Mouse (Mus musculus) neural tube, embryonic 11.5 days (tissue): ENCODE results near the gene Fam184b. TPM values are rescaled to one million over a fixed set of nuclear protein-coding genes. Genes with fewer than 3 reads are reported as not detected.
A peak's percentile ranks its signal among the peaks of the same experiment; 100 is the strongest.

Experiments used
- ATAC-seq: fragments of 200-750 bp; cut with Nextera tagmentation; 2 replicates; pipeline ENCODE4 v1.8.0; 2017; ENCODE audit warnings: moderate number of reproducible peaks, mild to moderate bottlenecking, moderate TSS enrichment, moderate library complexity; ENCODE audit not compliant: insufficient read depth, low FRiP score, low TSS enrichment
- DNase-seq: peaks from one replicate; pipeline ENCODE4 v3.0.0-alpha.2; 2015; ENCODE audit warnings: low spot score
- H3K27ac ChIP-seq: fragments of 300-500 bp; sonication (generic); 2 replicates; pipeline ENCODE4 v1.5.1; 2014; ENCODE audit warnings: low read depth, mild to moderate bottlenecking, low read length
- H3K27me3 ChIP-seq: fragments of 300-500 bp; sonication (generic); 2 replicates; pipeline ENCODE4 v1.6.1; 2014; ENCODE audit warnings: mild to moderate bottlenecking, low read length, mixed read lengths; ENCODE audit not compliant: control insufficient read depth, insufficient read depth
- H3K36me3 ChIP-seq: fragments of 300-500 bp; sonication (generic); 2 replicates; pipeline ENCODE4 v1.6.1; 2014; ENCODE audit warnings: mild to moderate bottlenecking, low read length, moderate library complexity, mixed read lengths; ENCODE audit not compliant: control insufficient read depth, insufficient read depth
- H3K4me1 ChIP-seq: fragments of 300-500 bp; sonication (generic); 2 replicates; pipeline ENCODE4 v1.6.1; 2014; ENCODE audit warnings: low read length, mixed read lengths; ENCODE audit not compliant: control insufficient read depth, insufficient read depth
- H3K4me2 ChIP-seq: fragments of 300-500 bp; sonication (generic); 2 replicates; pipeline ENCODE4 v1.6.1; 2014; ENCODE audit warnings: low read depth, mild to moderate bottlenecking, moderate library complexity
- H3K4me3 ChIP-seq: fragments of 300-500 bp; sonication (generic); 2 replicates; pipeline ENCODE4 v1.5.1; 2014; ENCODE audit warnings: low read depth, low read length
- H3K9ac ChIP-seq: fragments of 300-500 bp; sonication (generic); 2 replicates; pipeline ENCODE4 v1.6.1; 2014; ENCODE audit warnings: mild to moderate bottlenecking, low read length
- H3K9me3 ChIP-seq: fragments of 300-500 bp; sonication (generic); 2 replicates; pipeline ENCODE4 v1.6.1; 2016; ENCODE audit warnings: low read length; ENCODE audit not compliant: control insufficient read depth
- WGBS: fragments of 180-500 bp; shearing (Covaris S2); extraction: QIAGEN DNeasy Blood & Tissue Kit; methylation state at CpG from one replicate; pipeline ENCODE4 v1.1.7; 2014; 5-methylcytosine and 5-hydroxymethylcytosine counted together
- polyA plus RNA-seq: library from polyadenylated mRNA; unstranded; fragments of >200 nt; fragmentation: Nextera tagmentation; extraction: Ambion mirVana; gene quantifications from 2 replicates; pipeline ENCODE4 v1.2.1, GENCODE M21; 2014

The Fam184b gene
- polyA plus RNA-seq, 1 experiment from 2014 or later: 1.3 TPM

GRCm38 (mm10) chr5:45535177-45535576, 104.2 kb downstream of the Fam184b start:
- DNase-seq (no peak), ATAC-seq (no peak)
- WGBS: 67% methylated on average over 4 of the region's 4 CpGs

GRCm38 (mm10) chr5:45534319-45535098, 104.9 kb downstream of the Fam184b start:
- peak; percentile 70 for ATAC-seq
- no peaks in the 10 kb centered on the region for H3K9me3 ChIP-seq
- no peak overlapping the region for H3K4me3 ChIP-seq
- WGBS: 4% methylated on average over 15 of the region's 17 CpGs
- H3K9ac ChIP-seq: no peak overlapping the region
- no peak overlapping the region for H3K27ac ChIP-seq
- peak; percentile 68 for DNase-seq
- no peaks in the 10 kb centered on the region; the same call in 1 of the 2 replicates for H3K36me3 ChIP-seq
- no peak overlapping the region for H3K4me2 ChIP-seq
- H3K4me1 ChIP-seq: no peaks in the 10 kb centered on the region
- H3K27me3 ChIP-seq: no peaks in the 10 kb centered on the region

More at GRCm38 (mm10) chr5:45535177-45535576, 104.2 kb downstream of the Fam184b start:
- Histone ChIP-seq H3K4me1 (no peaks in the 10 kb centered on the region), H3K4me2 (no peak overlapping the region), H3K4me3 (no peak overlapping the region), H3K9me3 (no peaks in the 10 kb centered on the region), H3K27ac (no peak overlapping the region), H3K9ac (no peak overlapping the region), H3K36me3 (no peaks in the 10 kb centered on the region; the same call in 1 of the 2 replicates), H3K27me3 (no peaks in the 10 kb centered on the region)

- Histone ChIP-seq H3K9me3 (no peaks in the 10 kb centered on the region), H3K9ac (no peak overlapping the region), H3K27ac (no peak overlapping the region), H3K27me3 (no peaks in the 10 kb centered on the region), H3K4me1 (no peaks in the 10 kb centered on the region), H3K4me2 (no peak overlapping the region), H3K36me3 (peaks cover 5% of the 10 kb centered on the region), H3K4me3 (no peak overlapping the region)
- 91% methylated on average over 3 of the region's 3 CpGs for WGBS
- DNase-seq (peak; percentile 36), ATAC-seq (no peak)
These were observed 109.7 kb downstream of the Fam184b start for GRCm38 (mm10) chr5:45529696-45530095.

- H3K9ac ChIP-seq: no peak overlapping the region
- H3K27ac ChIP-seq: no peak overlapping the region
- no peak for DNase-seq
- 94% methylated on average over 4 of the region's 4 CpGs for WGBS
- H3K9me3 ChIP-seq: no peaks in the 10 kb centered on the region
- no peaks in the 10 kb centered on the region for H3K27me3 ChIP-seq
- H3K36me3 ChIP-seq: peaks cover 5% of the 10 kb centered on the region
- ATAC-seq: no peak
- H3K4me3 ChIP-seq: no peak overlapping the region
- no peaks in the 10 kb centered on the region for H3K4me1 ChIP-seq
- H3K4me2 ChIP-seq: no peak overlapping the region
These were observed 113.1 kb downstream of the Fam184b start for GRCm38 (mm10) chr5:45526338-45526737.

GRCm38 (mm10) chr5:45525101-45525500, 114.3 kb downstream of the Fam184b start:
- Histone ChIP-seq H3K27me3 (no peaks in the 10 kb centered on the region), H3K9me3 (no peaks in the 10 kb centered on the region), H3K27ac (no peak overlapping the region), H3K4me3 (no peak overlapping the region), H3K36me3 (peaks cover 5% of the 10 kb centered on the region), H3K9ac (no peak overlapping the region), H3K4me2 (no peak overlapping the region), H3K4me1 (peaks cover 3% of the 10 kb centered on the region; the same call in 1 of the 2 replicates)
- WGBS: 94% methylated on average over 10 of the region's 10 CpGs
- DNase-seq (no peak), ATAC-seq (no peak)

GRCm38 (mm10) chr5:45521601-45522000, 117.8 kb downstream of the Fam184b start:
- Histone ChIP-seq H3K36me3 (no peaks in the 10 kb centered on the region), H3K4me1 (peaks cover 3% of the 10 kb centered on the region; the same call in 1 of the 2 replicates), H3K4me2 (peak overlapping the region; percentile 75; the same call in 1 of the 2 replicates), H3K27ac (no peak overlapping the region), H3K9me3 (no peaks in the 10 kb centered on the region), H3K27me3 (no peaks in the 10 kb centered on the region), H3K4me3 (0 out of 2 replicates have a peak overlapping the region, but pooled peaks have one; percentile 69), H3K9ac (no peak overlapping the region)
- ATAC-seq (no peak), DNase-seq (no peak)
- 95% methylated on average over 6 of the region's 6 CpGs for WGBS

GRCm38 (mm10) chr5:45520809-45521110, 118.7 kb downstream of the Fam184b start:
- H3K27me3 ChIP-seq: no peaks in the 10 kb centered on the region
- H3K9me3 ChIP-seq: no peaks in the 10 kb centered on the region
- H3K27ac ChIP-seq: no peak overlapping the region
- ATAC-seq (no peak), DNase-seq (no peak)
- no peaks in the 10 kb centered on the region for H3K36me3 ChIP-seq
- peak overlapping the region; percentile 69 for H3K4me3 ChIP-seq
- WGBS: 9% methylated on average over 5 of the region's 5 CpGs
- peak overlapping the region; percentile 70 for H3K9ac ChIP-seq
- peak overlapping the region; percentile 75 for H3K4me2 ChIP-seq
- H3K4me1 ChIP-seq: peaks cover 3% of the 10 kb centered on the region; the same call in 1 of the 2 replicates

GRCm38 (mm10) chr5:45519960-45520808, 119.2 kb downstream of the Fam184b start, which contains the start of gene Med28:
TSS of gene Med28 (plus strand) at chr5:45520229.
- Histone ChIP-seq H3K4me1 (peaks cover 3% of the 10 kb centered on the region; the same call in 1 of the 2 replicates), H3K27me3 (no peaks in the 10 kb centered on the region), H3K9me3 (no peaks in the 10 kb centered on the region), H3K4me2 (peak within 1 kb of the TSS; percentile 75), H3K4me3 (peak within 1 kb of the TSS; percentile 69), H3K9ac (peak within 1 kb of the TSS; percentile 70), H3K36me3 (no peaks in the 10 kb centered on the region), H3K27ac (0 out of 2 replicates have a peak within 1 kb of the TSS, but pooled peaks have one; percentile 49)
- ATAC-seq (peak; percentile 96), DNase-seq (peak; percentile 94)
- WGBS: 2% methylated on average over 56 of the region's 56 CpGs
